Mouse (Mus musculus) brain, embryonic 14.5 days (tissue): ENCODE data around the gene Vrk3.

ENCODE experiments used
- CTCF ChIP-seq: fragments of 200-500 bp; IDR thresholded peaks from 2 replicates; pipeline ENCODE4 v1.5.1; 2012; ENCODE audit warnings: inconsistent platforms, mild to moderate bottlenecking, moderate library complexity, borderline replicate concordance; ENCODE audit not compliant: insufficient read depth, insufficient read length; ENCODE audit errors: extremely low read depth
- POLR2A ChIP-seq: fragments of 200-500 bp; IDR thresholded peaks from 2 replicates; pipeline ENCODE4 v1.6.1; 2012; ENCODE audit warnings: mild to moderate bottlenecking, inconsistent platforms, borderline replicate concordance; ENCODE audit not compliant: poor library complexity, insufficient read depth, insufficient read length, severe bottlenecking; ENCODE audit errors: extremely low read depth

GRCm38 (mm10) chr7:44820525-44820924 lies 72.3 kb downstream of the Vrk3 start:
- no peak for TF ChIP-seq POLR2A
- TF ChIP-seq CTCF, result no peak
